Mouse (Mus musculus) neural tube, embryonic 11.5 days (tissue): ENCODE measurements around the gene Zbed4. TPM values are rescaled to one million over a fixed set of nuclear protein-coding genes. Genes with fewer than 3 reads are reported as not detected.

ENCODE experiments used
- ATAC-seq: fragments of 200-750 bp; cut with Nextera tagmentation; 2 replicates; pipeline ENCODE4 v1.8.0; 2017; ENCODE audit warnings: moderate number of reproducible peaks, mild to moderate bottlenecking, moderate TSS enrichment, moderate library complexity; ENCODE audit not compliant: insufficient read depth, low FRiP score, low TSS enrichment
- DNase-seq: peaks from one replicate; pipeline ENCODE4 v3.0.0-alpha.2; 2015; ENCODE audit warnings: low spot score
- H3K27ac ChIP-seq: fragments of 300-500 bp; sonication (generic); 2 replicates; pipeline ENCODE4 v1.5.1; 2014; ENCODE audit warnings: low read depth, mild to moderate bottlenecking, low read length
- H3K27me3 ChIP-seq: fragments of 300-500 bp; sonication (generic); 2 replicates; pipeline ENCODE4 v1.6.1; 2014; ENCODE audit warnings: mild to moderate bottlenecking, low read length, mixed read lengths; ENCODE audit not compliant: control insufficient read depth, insufficient read depth
- H3K36me3 ChIP-seq: fragments of 300-500 bp; sonication (generic); 2 replicates; pipeline ENCODE4 v1.6.1; 2014; ENCODE audit warnings: mild to moderate bottlenecking, low read length, moderate library complexity, mixed read lengths; ENCODE audit not compliant: control insufficient read depth, insufficient read depth
- H3K4me1 ChIP-seq: fragments of 300-500 bp; sonication (generic); 2 replicates; pipeline ENCODE4 v1.6.1; 2014; ENCODE audit warnings: low read length, mixed read lengths; ENCODE audit not compliant: control insufficient read depth, insufficient read depth
- H3K4me2 ChIP-seq: fragments of 300-500 bp; sonication (generic); 2 replicates; pipeline ENCODE4 v1.6.1; 2014; ENCODE audit warnings: low read depth, mild to moderate bottlenecking, moderate library complexity
- H3K4me3 ChIP-seq: fragments of 300-500 bp; sonication (generic); 2 replicates; pipeline ENCODE4 v1.5.1; 2014; ENCODE audit warnings: low read depth, low read length
- H3K9ac ChIP-seq: fragments of 300-500 bp; sonication (generic); 2 replicates; pipeline ENCODE4 v1.6.1; 2014; ENCODE audit warnings: mild to moderate bottlenecking, low read length
- H3K9me3 ChIP-seq: fragments of 300-500 bp; sonication (generic); 2 replicates; pipeline ENCODE4 v1.6.1; 2016; ENCODE audit warnings: low read length; ENCODE audit not compliant: control insufficient read depth
- WGBS: fragments of 180-500 bp; shearing (Covaris S2); extraction: QIAGEN DNeasy Blood & Tissue Kit; methylation state at CpG from one replicate; pipeline ENCODE4 v1.1.7; 2014; 5-methylcytosine and 5-hydroxymethylcytosine counted together
- polyA plus RNA-seq: library from polyadenylated mRNA; unstranded; fragments of >200 nt; fragmentation: Nextera tagmentation; extraction: Ambion mirVana; gene quantifications from 2 replicates; pipeline ENCODE4 v1.2.1, GENCODE M21; 2014

Gene Zbed4
- polyA plus RNA-seq, 1 experiment from 2014 or later = 48.6 TPM

DNA sequence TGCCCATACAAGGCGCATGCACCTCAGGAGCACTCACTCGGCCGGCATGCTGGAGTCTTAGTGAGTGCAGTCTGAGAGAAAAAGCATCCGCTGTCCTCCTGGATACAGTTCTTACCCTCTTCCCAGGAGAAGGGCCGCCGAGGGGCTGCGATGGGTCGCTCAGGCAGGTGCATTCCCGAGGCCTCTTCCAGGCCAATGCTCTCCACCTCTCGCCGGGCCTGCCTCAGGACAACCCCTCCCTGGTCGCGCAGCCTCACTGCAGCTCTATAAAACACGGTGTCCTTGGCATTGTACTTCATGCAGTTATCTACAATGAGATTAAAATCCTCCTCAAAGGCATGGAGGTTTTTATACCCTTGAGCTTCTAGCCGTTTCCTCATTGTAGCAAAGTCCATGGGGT, 39.0 kb upstream of the Zbed4 start:
- no peak overlapping the region for H3K9ac ChIP-seq
- no peak overlapping the region for H3K4me3 ChIP-seq
- H3K27me3 ChIP-seq = no peaks in the 10 kb centered on the region
- peaks cover 34% of the 10 kb centered on the region for H3K36me3 ChIP-seq
- no peak for ATAC-seq
- no peaks in the 10 kb centered on the region for H3K4me1 ChIP-seq
- H3K9me3 ChIP-seq = no peaks in the 10 kb centered on the region
- DNase-seq = no peak
- no peak overlapping the region for H3K27ac ChIP-seq
- no peak overlapping the region for H3K4me2 ChIP-seq
- 97% methylated on average over 15 of the region's 15 CpGs for WGBS

DNA sequence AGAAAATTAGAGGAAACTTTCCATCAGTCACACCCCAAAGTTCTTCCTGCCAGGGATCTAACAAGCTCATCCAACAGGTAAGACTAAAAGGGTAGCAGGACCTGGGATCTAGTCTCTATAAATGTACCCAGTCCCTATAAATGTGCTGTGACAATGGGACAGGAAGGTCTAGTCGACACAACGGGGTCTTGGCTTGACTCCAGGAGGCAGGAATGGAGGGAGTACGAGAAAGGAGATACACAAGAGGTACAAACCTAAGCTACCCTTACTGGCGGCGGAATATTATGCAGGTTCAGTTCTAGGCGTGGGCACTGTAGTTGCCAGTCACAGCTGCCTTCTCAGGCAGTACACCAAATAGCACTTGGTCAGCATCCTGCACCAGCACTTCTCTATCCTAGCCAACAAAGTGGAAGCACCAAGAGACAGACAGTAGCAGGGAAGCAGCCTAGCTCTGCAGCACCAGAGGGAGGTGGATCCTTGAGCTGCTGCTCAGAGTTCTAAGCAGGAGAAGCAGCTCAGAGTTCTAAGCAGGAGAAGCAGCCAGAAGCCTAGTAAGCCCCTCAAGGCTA, 37.4 kb upstream of the Zbed4 start:
- H3K27me3 ChIP-seq = no peaks in the 10 kb centered on the region
- no peaks in the 10 kb centered on the region for H3K4me1 ChIP-seq
- 88% methylated on average over 6 of the region's 6 CpGs for WGBS
- peaks cover 33% of the 10 kb centered on the region for H3K36me3 ChIP-seq
- no peaks in the 10 kb centered on the region for H3K9me3 ChIP-seq
- no peak overlapping the region for H3K4me3 ChIP-seq
- ATAC-seq (no peak), DNase-seq (no peak)
- no peak overlapping the region for H3K27ac ChIP-seq
- H3K4me2 ChIP-seq = no peak overlapping the region
- H3K9ac ChIP-seq = no peak overlapping the region

DNA sequence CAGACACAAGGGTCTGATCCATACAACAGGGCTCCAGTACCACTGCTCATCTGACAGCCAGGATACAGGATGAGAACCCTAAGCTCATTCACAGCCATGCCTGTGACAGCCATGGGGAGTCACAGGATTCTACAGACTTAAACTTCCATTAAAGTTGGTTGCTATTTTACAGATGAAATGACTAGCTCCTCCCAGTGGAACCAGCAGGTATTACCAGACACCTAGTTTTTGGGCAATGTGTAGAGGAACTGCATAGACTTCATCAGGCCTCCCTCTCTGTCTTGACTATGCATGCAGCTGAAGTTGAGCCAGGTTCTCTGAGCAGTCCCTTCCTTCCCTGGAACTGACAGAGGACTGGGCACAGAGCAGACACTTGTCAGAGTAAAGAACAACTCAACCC, 35.1 kb upstream of the Zbed4 start:
- peaks cover 27% of the 10 kb centered on the region for H3K36me3 ChIP-seq
- DNase-seq = no peak

DNA sequence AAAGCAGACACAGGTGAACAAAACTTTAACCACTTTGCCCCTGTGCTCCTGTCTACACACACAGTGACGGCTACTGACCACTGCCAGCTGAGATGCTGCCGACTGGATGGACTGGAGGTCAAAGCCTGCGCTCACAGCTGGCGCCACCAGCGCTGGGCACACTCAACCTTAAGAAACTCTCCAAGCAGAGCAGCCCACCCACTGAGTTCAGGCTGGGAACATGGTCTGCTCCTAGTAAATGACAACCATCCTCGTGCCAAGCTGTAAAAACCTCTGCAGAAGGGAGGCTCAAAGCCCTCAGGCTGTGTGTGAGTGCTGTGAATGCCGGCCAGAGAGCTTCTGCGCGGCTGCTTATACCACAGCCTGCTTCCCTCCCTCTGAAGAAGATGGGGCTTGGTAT, 34.2 kb upstream of the Zbed4 start:
- Histone ChIP-seq H3K36me3 (peaks cover 19% of the 10 kb centered on the region), H3K9me3 (no peaks in the 10 kb centered on the region), H3K4me3 (no peak overlapping the region), H3K27me3 (no peaks in the 10 kb centered on the region), H3K27ac (no peak overlapping the region), H3K9ac (no peak overlapping the region), H3K4me1 (no peaks in the 10 kb centered on the region), H3K4me2 (no peak overlapping the region)
- 72% methylated on average over 9 of the region's 9 CpGs for WGBS
- no peak for DNase-seq
- ATAC-seq = no peak

More for the DNA sequence above, 35.1 kb upstream of the Zbed4 start:
- Histone ChIP-seq H3K27me3 (no peaks in the 10 kb centered on the region), H3K9ac (no peak overlapping the region), H3K27ac (no peak overlapping the region), H3K4me2 (no peak overlapping the region), H3K9me3 (no peaks in the 10 kb centered on the region), H3K4me1 (no peaks in the 10 kb centered on the region), H3K4me3 (no peak overlapping the region)
- ATAC-seq = no peak

DNA sequence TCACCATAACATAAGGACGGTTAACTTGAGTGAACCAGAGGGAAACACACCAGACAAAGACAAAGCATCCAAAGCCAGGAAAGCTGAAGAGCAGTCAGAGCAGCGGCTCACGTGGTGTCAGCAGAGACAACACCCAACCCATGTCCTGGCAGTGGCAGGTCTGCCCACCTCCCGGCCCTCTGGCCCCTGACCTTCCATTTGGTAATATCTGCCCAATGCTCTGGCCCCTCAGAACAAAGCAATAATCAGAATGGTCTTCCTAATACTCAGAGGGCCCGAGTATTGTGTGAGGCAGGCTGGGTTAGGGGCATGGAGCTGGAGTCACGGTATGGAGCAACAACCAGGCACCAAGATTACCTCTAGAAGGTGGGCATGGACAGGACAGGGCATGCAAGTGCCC, 28.3 kb upstream of the Zbed4 start:
- no peaks in the 10 kb centered on the region for H3K4me1 ChIP-seq
- H3K27ac ChIP-seq = no peak overlapping the region
- no peaks in the 10 kb centered on the region for H3K9me3 ChIP-seq
- ATAC-seq (no peak), DNase-seq (no peak)
- 89% methylated on average over 6 of the region's 6 CpGs for WGBS
- H3K4me2 ChIP-seq = no peak overlapping the region
- no peak overlapping the region for H3K9ac ChIP-seq
- no peak overlapping the region for H3K4me3 ChIP-seq
- peaks cover 21% of the 10 kb centered on the region for H3K36me3 ChIP-seq
- H3K27me3 ChIP-seq = no peaks in the 10 kb centered on the region

DNA sequence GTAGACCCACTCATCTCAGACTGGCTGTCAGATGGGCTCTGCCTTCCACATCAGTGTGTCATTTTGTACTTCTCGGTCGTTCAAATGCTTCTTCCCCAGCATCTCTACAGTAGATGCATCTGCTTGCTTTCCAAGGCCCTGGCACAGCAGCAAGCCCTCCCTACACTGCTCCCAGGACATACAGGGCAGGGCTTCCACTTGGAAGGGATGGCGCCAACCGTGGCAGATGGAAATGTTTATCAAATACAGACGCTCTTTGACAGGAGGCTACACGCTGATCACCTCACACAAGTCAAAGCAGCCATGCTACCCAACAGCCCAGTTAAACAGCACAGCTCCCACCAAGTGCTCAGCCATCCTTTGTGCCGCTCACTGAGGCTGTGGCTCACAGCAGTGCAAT, 27.1 kb upstream of the Zbed4 start:
- Histone ChIP-seq H3K4me2 (no peak overlapping the region), H3K27ac (no peak overlapping the region), H3K36me3 (peaks cover 26% of the 10 kb centered on the region), H3K9ac (no peak overlapping the region), H3K4me1 (no peaks in the 10 kb centered on the region), H3K4me3 (no peak overlapping the region), H3K9me3 (no peaks in the 10 kb centered on the region), H3K27me3 (no peaks in the 10 kb centered on the region)
- no peak for ATAC-seq
- 91% methylated on average over 7 of the region's 7 CpGs for WGBS
- no peak for DNase-seq

DNA sequence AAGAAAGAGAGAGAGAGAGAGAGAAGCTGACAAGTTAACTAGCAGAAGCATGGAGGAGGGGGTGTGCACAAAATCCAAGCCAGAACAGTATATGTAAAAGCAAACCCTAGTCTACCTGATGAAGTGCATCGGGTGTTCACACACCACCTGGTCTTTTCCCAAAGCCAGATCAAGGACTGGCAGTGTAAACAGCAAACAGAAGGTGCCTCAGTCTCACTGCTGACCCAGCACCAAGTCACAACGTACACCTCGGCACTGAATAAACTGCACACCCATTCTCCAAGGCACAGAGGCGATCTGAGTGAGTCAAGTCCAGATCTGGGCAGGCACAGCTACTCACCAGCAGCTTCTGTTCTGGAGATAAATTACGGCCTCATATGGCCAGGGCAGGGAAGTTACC, 26.4 kb upstream of the Zbed4 start:
- H3K27me3 ChIP-seq = no peaks in the 10 kb centered on the region
- no peak overlapping the region for H3K4me2 ChIP-seq
- no peak for DNase-seq
- H3K36me3 ChIP-seq = peaks cover 31% of the 10 kb centered on the region
- no peak for ATAC-seq
- no peaks in the 10 kb centered on the region for H3K9me3 ChIP-seq
- no peak overlapping the region for H3K27ac ChIP-seq
- H3K4me3 ChIP-seq = no peak overlapping the region
- H3K4me1 ChIP-seq = no peaks in the 10 kb centered on the region
- 92% methylated on average over 5 of the region's 5 CpGs for whole genome bisulfite sequencing
- H3K9ac ChIP-seq = no peak overlapping the region

DNA sequence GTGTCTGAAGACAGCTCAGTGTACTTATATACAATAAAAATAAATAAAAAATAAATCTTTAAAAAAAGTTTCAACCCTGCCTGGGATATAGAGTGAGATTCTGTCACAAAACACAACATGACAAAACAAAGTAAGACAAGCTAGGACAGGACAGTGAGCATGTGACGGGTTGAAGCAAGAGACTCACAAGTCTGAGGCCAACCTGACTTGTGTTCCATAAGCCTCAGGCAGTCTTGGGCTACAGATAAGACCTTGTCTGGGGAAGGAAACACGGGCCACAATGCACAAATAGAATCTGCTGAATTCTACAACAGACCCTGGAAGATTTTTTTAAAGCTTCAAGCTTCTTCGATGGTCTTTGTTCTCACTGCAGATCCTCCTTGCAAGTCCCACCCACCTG, 24.3 kb upstream of the Zbed4 start:
- Histone ChIP-seq H3K4me3 (no peak overlapping the region), H3K27me3 (no peaks in the 10 kb centered on the region), H3K27ac (no peak overlapping the region), H3K4me2 (no peak overlapping the region), H3K4me1 (peaks cover under 1% of the 10 kb centered on the region), H3K9me3 (no peaks in the 10 kb centered on the region), H3K9ac (no peak overlapping the region), H3K36me3 (peaks cover 33% of the 10 kb centered on the region)
- ATAC-seq = no peak
- DNase-seq = no peak
- WGBS = 86% methylated on average over 3 of the region's 3 CpGs

DNA sequence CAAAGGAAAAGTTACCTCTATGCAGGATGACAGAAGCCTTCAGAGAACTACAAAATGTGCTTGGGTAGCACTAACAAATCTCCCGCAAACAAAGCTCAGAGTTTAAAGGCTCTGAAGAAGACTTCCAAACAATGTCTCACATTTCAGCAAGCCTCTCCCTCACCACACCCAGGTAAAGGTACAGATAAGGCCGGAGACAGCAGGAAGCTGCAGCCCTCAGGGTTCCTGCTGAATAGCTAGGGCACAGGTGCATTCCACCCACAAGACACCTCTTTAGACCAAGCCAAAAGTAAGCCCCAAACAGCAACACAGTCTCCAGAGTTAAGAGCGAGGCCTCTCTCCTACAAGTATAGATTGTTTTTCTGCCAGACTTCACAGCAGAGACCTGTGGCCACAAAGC, 20.7 kb upstream of the Zbed4 start:
- Histone ChIP-seq H3K4me2 (no peak overlapping the region), H3K9ac (no peak overlapping the region), H3K36me3 (peaks cover 22% of the 10 kb centered on the region), H3K4me1 (peaks cover 9% of the 10 kb centered on the region), H3K27ac (no peak overlapping the region), H3K27me3 (no peaks in the 10 kb centered on the region), H3K4me3 (no peak overlapping the region), H3K9me3 (no peaks in the 10 kb centered on the region)
- ATAC-seq = no peak
- DNase-seq = no peak
- 88% methylated on average over 3 of the region's 3 CpGs for WGBS
